Mouse (Mus musculus): ENCODE measurements around the gene Dapk3. TPM values are rescaled to one million over a fixed set of nuclear protein-coding genes. Genes with fewer than 3 reads are reported as not detected.
"Not testable (repeated sequence)": the region's sequence is repeated elsewhere in the genome, so short reads cannot be mapped to it uniquely, and the experiment has no call there.

Gene Dapk3
- polyA plus RNA-seq, 1 experiment from 2014 or later = 67.7 TPM

DNA sequence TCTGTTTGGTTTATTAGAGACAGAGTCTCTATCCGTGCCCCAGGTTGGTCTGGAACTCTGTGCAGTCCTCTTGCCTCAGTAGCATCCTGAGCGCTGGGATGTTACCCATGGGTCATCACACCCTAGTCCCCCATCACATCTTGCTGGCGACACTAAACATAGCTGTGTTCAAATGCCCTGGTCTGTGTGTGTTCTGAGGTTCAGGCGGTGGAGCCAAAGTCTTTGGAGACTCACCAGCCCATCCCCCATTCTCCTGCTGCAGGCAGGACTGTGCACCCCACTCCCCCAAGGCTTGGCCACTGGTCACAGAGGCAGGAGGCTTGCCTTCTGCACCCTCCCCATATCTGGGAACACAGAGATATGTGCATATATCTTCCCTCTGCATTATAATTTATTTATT lies 21.3 kb downstream of the Dapk3 start:
- no peak overlapping the region for H3K9ac ChIP-seq
- WGBS = 70% methylated on average over 4 of the region's 4 CpGs
- no peaks in the 10 kb centered on the region for H3K36me3 ChIP-seq
- H3K9me3 ChIP-seq (replicated peaks) = no peaks in the 10 kb centered on the region
- no peak overlapping the region for H3K27ac ChIP-seq (replicated peaks)
- no peak for ATAC-seq (ENCODE audit: insufficient number of reproducible peaks, low FRiP score, low TSS enrichment, low read depth)
- peaks cover 5% of the 10 kb centered on the region; the same call in 1 of the 2 replicates for H3K27me3 ChIP-seq
- H3K4me3 ChIP-seq (replicated peaks) = no peak overlapping the region
- H3K4me1 ChIP-seq = no peaks in the 10 kb centered on the region
- no peak overlapping the region for H3K4me2 ChIP-seq (replicated peaks)

DNA sequence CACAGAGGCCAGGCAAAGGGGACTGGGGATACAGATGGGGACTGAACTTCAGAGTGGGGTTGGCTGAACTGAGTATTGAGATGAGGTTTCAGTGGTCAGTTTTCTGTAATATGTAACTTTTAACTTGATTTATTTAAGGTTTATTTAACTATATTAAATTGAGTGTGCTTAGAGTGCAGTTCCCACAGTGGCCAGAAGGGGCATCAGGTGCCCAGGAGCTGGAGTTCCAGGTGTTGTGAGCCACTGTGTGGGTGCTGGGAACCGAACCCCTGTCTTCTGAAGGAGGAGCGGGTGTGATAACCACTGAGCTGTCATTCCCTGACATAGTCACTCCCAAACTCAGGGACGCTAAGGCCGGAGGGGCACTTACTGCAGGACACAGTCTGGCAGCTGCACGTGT lies 27.3 kb downstream of the Dapk3 start:
- peaks cover 3% of the 10 kb centered on the region; the same call in 1 of the 2 replicates for H3K27me3 ChIP-seq
- no peak overlapping the region for H3K27ac ChIP-seq (replicated peaks)
- WGBS = 93% methylated on average over 5 of the region's 5 CpGs
- no peak for ATAC-seq (ENCODE audit: insufficient number of reproducible peaks, low FRiP score, low TSS enrichment, low read depth)
- H3K4me2 ChIP-seq (replicated peaks) = no peak overlapping the region
- no peak overlapping the region for H3K4me3 ChIP-seq (replicated peaks)
- no peaks in the 10 kb centered on the region for H3K36me3 ChIP-seq
- H3K9ac ChIP-seq = no peak overlapping the region
- H3K4me1 ChIP-seq = no peaks in the 10 kb centered on the region
- H3K9me3 ChIP-seq (replicated peaks) = no peaks in the 10 kb centered on the region

DNA sequence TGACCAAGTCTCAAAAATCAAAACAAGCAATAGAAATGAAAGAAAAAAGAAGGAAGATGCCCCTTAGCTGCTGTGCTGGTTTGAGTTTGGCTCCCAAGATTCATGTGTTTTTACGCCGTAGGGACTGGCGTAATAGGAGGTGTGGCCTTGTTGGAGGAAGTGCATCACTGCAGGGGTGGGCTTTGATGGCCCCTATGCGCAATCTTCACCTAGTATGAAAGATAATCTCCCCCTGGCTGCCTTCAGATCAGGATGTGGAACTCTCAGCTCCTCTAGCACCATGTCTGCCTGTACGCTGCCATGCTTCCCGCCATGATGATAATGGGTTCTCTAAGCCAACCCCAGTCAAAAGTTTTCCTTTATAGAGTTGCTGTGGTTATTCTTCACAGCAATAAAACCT lies 33.5 kb downstream of the Dapk3 start:
- Histone ChIP-seq H3K4me2 (replicated peaks) (no peak overlapping the region), H3K36me3 (no peaks in the 10 kb centered on the region), H3K27ac (replicated peaks) (no peak overlapping the region), H3K9ac (no peak overlapping the region), H3K4me3 (replicated peaks) (no peak overlapping the region), H3K27me3 (no peaks in the 10 kb centered on the region; the same call in 1 of the 2 replicates), H3K9me3 (replicated peaks) (no peaks in the 10 kb centered on the region), H3K4me1 (no peaks in the 10 kb centered on the region)
- ATAC-seq (ENCODE audit: insufficient number of reproducible peaks, low FRiP score, low TSS enrichment, low read depth) = no peak
- WGBS = 79% methylated on average over 6 of the region's 6 CpGs

DNA sequence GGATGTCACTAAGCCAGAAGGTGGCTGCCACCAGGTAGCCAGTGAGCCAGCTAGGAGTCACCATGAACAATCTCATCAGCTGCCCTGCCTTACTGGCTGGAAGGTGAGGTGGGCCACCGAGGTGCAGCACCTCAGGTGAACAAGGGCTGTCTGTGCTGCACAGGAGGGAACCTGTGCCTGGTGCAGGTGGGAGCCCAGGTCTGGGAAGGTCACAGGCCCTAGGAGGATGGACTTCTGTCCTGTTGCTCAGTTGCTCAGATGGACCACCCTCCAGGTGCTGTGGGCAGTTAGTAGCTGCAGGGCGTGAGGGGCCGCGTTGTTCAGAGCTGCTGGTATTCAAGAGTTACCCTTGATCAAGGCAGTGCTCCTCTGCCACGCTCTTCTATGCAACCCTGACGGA lies 34.0 kb downstream of the Dapk3 start:
- no peak for ATAC-seq (ENCODE audit: insufficient number of reproducible peaks, low FRiP score, low TSS enrichment, low read depth)
- H3K4me3 ChIP-seq (replicated peaks) = no peak overlapping the region
- H3K27me3 ChIP-seq = no peaks in the 10 kb centered on the region; the same call in 1 of the 2 replicates
- no peak overlapping the region for H3K9ac ChIP-seq
- WGBS = 80% methylated on average over 6 of the region's 6 CpGs
- H3K4me2 ChIP-seq (replicated peaks) = no peak overlapping the region
- H3K9me3 ChIP-seq (replicated peaks) = no peaks in the 10 kb centered on the region
- H3K36me3 ChIP-seq = no peaks in the 10 kb centered on the region
- H3K4me1 ChIP-seq = no peaks in the 10 kb centered on the region
- H3K27ac ChIP-seq (replicated peaks) = no peak overlapping the region

DNA sequence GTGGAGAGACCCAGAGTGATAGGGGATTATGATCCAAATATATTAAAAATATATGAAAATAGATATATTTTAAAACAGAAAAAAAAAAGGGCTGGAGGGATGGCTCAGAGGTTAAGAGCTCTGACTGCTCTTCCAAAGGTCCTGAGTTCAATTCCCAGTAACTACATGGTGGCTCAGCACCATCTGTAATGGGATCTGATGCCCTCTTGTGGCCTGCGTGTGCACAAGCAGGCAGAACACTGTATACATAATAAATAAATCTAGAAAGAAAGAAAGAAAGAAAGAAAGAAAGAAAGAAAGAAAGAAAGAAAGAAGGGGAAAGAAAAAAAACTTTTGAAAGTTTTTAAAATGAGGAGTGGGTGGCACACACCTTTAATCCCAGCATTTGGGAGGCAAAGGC lies 34.5 kb downstream of the Dapk3 start:
- not testable (repeated sequence) for H3K27me3 ChIP-seq; H3K9me3 ChIP-seq (replicated peaks); H3K4me3 ChIP-seq (replicated peaks); H3K27ac ChIP-seq (replicated peaks); H3K4me1 ChIP-seq; H3K4me2 ChIP-seq (replicated peaks); H3K9ac ChIP-seq; H3K36me3 ChIP-seq; ATAC-seq (ENCODE audit: insufficient number of reproducible peaks, low FRiP score, low TSS enrichment, low read depth)
- WGBS = 14% methylated on average over 1 of the region's 1 CpGs

DNA sequence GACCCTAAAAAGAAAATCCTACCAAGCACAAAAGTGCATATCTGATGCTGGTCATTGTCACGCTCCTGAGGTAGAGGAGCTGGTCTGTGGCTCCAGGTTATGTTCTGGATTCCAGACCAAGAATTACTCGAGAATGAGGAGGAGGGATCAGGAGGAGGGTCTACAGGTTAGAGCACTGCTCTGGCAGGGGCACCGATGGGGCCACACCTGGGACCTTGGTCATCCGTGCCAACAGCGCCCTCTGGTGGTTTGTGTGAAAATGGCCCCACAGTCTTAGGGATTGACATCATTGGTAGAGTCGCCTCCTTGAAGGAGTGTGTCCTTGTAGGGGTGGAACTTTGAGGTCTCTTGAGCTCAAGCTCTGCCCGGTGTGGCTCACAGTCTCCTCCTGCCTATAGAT lies 35.2 kb downstream of the Dapk3 start:
- Histone ChIP-seq H3K27me3 (no peaks in the 10 kb centered on the region; the same call in 1 of the 2 replicates), H3K4me3 (replicated peaks) (no peak overlapping the region), H3K4me2 (replicated peaks) (no peak overlapping the region), H3K36me3 (no peaks in the 10 kb centered on the region), H3K4me1 (no peaks in the 10 kb centered on the region), H3K27ac (replicated peaks) (no peak overlapping the region), H3K9ac (no peak overlapping the region), H3K9me3 (replicated peaks) (no peaks in the 10 kb centered on the region)
- WGBS = 34% methylated on average over 7 of the region's 7 CpGs
- no peak for ATAC-seq (ENCODE audit: insufficient number of reproducible peaks, low FRiP score, low TSS enrichment, low read depth)

DNA sequence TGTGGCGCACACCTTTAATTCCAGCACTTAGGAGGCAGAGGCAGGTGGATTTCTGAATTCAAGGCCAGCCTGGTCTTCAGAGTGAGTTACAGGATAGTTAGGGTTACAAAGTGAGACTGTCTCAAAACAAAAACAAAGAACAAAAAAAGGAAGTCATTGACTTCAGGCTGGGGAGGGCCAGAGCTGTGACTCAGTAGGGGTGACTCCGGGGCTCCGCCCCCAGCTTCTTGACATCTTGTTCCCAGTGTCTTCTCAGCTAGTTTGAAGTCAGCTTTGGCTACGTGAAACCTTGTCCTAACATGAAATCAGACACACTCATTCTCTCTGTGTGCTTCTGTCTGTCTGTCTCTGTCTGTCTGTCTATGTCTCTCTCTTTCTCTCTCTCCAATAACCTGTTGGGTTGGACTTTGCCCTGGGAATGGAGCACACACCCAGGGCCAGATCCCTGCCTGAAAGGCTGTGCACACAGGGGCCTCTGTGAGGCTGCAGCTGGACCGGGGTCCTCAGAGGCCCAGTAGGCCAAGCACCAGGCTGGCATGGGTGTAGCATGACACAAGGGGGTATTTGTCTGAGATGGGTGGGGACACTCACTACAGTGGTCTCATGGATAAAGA lies 38.7 kb downstream of the Dapk3 start:
- 87% methylated on average over 5 of the region's 5 CpGs for WGBS
- Histone ChIP-seq H3K36me3 (no peaks in the 10 kb centered on the region), H3K27ac (replicated peaks) (no peak overlapping the region), H3K4me2 (replicated peaks) (no peak overlapping the region), H3K27me3 (no peaks in the 10 kb centered on the region; the same call in 1 of the 2 replicates), H3K9ac (no peak overlapping the region), H3K9me3 (replicated peaks) (no peaks in the 10 kb centered on the region), H3K4me1 (no peaks in the 10 kb centered on the region), H3K4me3 (replicated peaks) (no peak overlapping the region)
- no peak for ATAC-seq (ENCODE audit: insufficient number of reproducible peaks, low FRiP score, low TSS enrichment, low read depth)

DNA sequence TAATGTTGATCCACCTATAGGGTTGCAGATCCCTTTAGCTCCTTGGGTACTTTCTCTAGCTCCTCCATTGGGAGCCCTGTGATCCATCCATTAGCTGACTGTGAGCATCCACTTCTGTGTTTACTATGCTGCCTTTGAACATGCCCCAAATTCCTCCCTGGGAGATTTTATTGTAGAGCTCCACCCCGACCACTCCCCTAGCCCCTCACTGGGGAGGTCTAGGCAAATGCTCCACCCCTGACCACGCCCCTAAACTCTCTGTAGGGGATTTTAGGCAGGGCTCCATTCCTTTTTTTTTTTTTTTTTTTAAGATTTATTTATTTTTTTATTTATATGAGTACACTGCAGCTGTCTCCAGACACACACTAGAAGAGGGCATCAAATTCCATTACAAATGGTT lies 40.9 kb downstream of the Dapk3 start:
- H3K4me2 ChIP-seq (replicated peaks); H3K4me3 ChIP-seq (replicated peaks); H3K9ac ChIP-seq; H3K27ac ChIP-seq (replicated peaks); H3K9me3 ChIP-seq (replicated peaks); H3K27me3 ChIP-seq; ATAC-seq (ENCODE audit: insufficient number of reproducible peaks, low FRiP score, low TSS enrichment, low read depth); H3K4me1 ChIP-seq; H3K36me3 ChIP-seq: not testable (repeated sequence)
- WGBS = 63% methylated on average over 2 of the region's 2 CpGs

DNA sequence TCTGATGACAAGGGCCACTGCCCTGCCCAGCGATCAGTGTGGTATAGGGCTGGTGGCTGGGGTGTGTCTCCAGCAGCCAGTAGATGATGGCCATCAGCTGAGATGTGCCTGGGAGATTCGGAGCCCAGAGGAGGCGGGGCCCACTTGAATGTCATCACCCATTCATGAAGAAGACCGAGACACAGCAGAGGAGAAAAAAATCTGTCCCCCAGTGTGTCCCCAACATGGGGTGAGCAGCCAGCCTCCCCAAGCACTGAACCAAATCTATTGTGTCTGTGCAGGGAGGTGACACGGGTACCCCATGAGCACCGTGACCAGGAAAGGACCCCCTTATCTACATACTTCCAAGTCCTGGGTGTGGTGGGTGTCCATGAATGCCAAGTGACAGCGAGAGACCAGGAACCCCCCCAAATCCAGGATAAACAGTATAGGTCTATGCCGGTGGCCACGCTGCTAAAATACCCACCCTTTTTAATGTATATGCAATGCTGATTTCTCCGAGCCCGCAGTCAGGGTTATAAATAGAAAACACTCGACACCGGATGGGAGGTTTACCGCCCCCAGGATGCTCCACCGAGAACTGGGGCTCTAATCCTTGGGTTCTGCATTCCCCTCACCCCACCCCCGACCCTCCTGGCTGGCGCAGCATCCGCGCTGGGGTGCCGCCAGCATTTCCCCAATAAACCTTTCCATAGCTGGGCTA lies 47.1 kb downstream of the Dapk3 start:
- Histone ChIP-seq H3K4me3 (replicated peaks) (peak overlapping the region; percentile 15), H3K9me3 (replicated peaks) (no peaks in the 10 kb centered on the region), H3K27ac (replicated peaks) (no peak overlapping the region), H3K9ac (no peak overlapping the region), H3K4me2 (replicated peaks) (peak overlapping the region; percentile 34), H3K27me3 (peaks cover 35% of the 10 kb centered on the region), H3K4me1 (peaks cover 25% of the 10 kb centered on the region), H3K36me3 (no peaks in the 10 kb centered on the region)
- no peak for ATAC-seq (ENCODE audit: insufficient number of reproducible peaks, low FRiP score, low TSS enrichment, low read depth)
- WGBS = 12% methylated on average over 20 of the region's 20 CpGs

DNA sequence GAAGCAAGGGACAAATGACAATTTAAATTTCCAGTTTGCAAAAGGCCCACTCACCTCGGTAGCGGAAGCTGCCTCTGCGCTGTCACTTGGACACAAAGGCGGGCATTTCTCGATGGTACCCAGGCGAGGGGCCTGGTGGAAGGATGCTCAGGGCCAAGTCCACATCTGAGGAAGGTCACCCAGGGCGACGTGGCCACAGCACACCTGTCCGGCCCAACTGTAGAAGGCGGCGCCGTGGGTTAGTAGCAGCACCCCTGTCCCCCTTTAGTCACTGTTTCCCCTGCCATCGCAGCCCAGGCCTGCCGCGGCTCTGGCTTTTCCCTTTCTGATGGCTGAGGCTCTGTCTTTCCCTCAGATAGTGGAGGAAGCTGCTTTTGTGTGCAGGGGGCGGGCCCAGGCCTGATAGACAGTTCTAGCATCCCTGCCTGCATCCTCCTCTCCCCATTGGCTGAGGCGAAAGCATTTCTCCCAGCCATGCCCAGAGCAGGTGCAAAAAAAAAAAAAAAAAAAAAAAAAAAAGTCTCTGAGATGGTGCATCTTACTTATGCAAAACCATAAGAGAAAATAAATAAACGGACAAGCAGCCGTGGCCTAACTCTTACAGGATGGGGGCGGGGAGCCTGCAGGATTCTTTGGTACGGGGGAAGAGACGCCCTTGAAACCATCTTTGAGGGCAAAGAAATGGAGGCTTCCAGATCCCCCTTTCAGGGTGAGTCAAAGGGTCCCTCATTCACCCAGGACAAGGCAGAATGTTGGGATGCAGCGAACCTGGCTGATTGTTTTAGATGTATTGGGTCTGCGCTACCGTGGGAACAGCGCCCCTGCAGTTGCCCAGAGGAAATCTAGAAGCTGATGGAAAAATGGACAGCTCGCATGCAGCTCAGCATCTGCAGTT lies 47.9 kb downstream of the Dapk3 start, which contains the start of gene Atcay:
Atcay (minus strand) TSS at position 396 of the 895 bp plus-strand sequence.
- Histone ChIP-seq H3K36me3 (no peaks in the 10 kb centered on the region), H3K9me3 (replicated peaks) (no peaks in the 10 kb centered on the region), H3K4me2 (replicated peaks) (peak within 1 kb of the TSS; percentile 34), H3K9ac (no peak within 1 kb of the TSS), H3K27ac (replicated peaks) (no peak within 1 kb of the TSS), H3K4me1 (peaks cover 27% of the 10 kb centered on the region), H3K27me3 (peaks cover 35% of the 10 kb centered on the region), H3K4me3 (replicated peaks) (peak within 1 kb of the TSS; percentile 15)
- WGBS = 7% methylated on average over 27 of the region's 27 CpGs
- no peak for ATAC-seq (ENCODE audit: insufficient number of reproducible peaks, low FRiP score, low TSS enrichment, low read depth)

DNA sequence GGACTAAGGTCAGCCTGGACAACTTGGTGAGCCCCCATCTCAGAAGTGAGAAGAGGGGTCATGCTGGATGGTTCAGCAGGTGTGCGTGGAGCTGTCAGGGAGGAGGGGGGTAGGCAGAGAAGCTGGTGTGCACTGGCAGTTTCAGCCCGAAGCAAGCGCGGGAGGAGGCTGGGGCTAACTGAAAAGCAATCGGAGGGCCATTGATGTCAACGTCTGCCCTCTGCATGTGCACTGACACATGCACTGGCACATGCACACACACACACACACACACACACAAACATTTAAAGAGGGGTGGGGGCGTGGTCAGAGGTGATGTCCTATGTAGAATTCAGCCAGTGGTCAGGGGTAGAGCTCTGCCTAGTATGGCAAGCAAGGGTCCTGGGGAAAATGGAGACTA lies 48.6 kb downstream of the Dapk3 start:
- Histone ChIP-seq H3K27me3 (peaks cover 35% of the 10 kb centered on the region), H3K4me1 (peaks cover 33% of the 10 kb centered on the region)

More for the DNA sequence above, 48.6 kb downstream of the Dapk3 start:
- H3K9ac ChIP-seq = no peak overlapping the region
- no peaks in the 10 kb centered on the region for H3K36me3 ChIP-seq
- no peak overlapping the region for H3K4me2 ChIP-seq (replicated peaks)
- ATAC-seq (ENCODE audit: insufficient number of reproducible peaks, low FRiP score, low TSS enrichment, low read depth) = no peak
- no peak overlapping the region for H3K4me3 ChIP-seq (replicated peaks)
- 50% methylated on average over 7 of the region's 7 CpGs for WGBS
- H3K9me3 ChIP-seq (replicated peaks) = no peaks in the 10 kb centered on the region
- no peak overlapping the region for H3K27ac ChIP-seq (replicated peaks)

Data from embryonic facial prominence, embryonic 15.5 days (tissue).